Mouse (Mus musculus): ENCODE results near the gene St3gal2.
"Not testable (repeated sequence)": the region's sequence is repeated elsewhere in the genome, so short reads cannot be mapped to it uniquely, and the experiment has no call there.

The St3gal2 gene

GRCm38 (mm10) chr8:110911576-110912570 is 7.8 kb upstream of the St3gal2 start:
- no peak for DNase-seq

GRCm38 (mm10) chr8:110917415-110917814 is 2.3 kb upstream of the St3gal2 start:
- peak; percentile 59 to 71 for DNase-seq

- no peak for DNase-seq
Measured at GRCm38 (mm10) chr8:110918027-110918426, 1.7 kb upstream of the St3gal2 start.

GRCm38 (mm10) chr8:110918460-110918859 is 1.3 kb upstream of the St3gal2 start:
- no peak for DNase-seq

GRCm38 (mm10) chr8:110920032-110920772 is 480 bp downstream of the St3gal2 start:
- no peak for DNase-seq

GRCm38 (mm10) chr8:110920773-110921277 is 1.1 kb downstream of the St3gal2 start:
- DNase-seq: no peak

GRCm38 (mm10) chr8:110921492-110922230 is 1.9 kb downstream of the St3gal2 start:
- DNase-seq: no peak

- no peak for DNase-seq
Measured at GRCm38 (mm10) chr8:110925691-110926140, 6.0 kb downstream of the St3gal2 start.

- DNase-seq: no peak
Measured at GRCm38 (mm10) chr8:110926690-110927089, 7.0 kb downstream of the St3gal2 start.

GRCm38 (mm10) chr8:110928435-110928834 is 8.7 kb downstream of the St3gal2 start:
- DNase-seq: no peak

- no peak for DNase-seq
Measured at GRCm38 (mm10) chr8:110929066-110929465, 9.3 kb downstream of the St3gal2 start.

GRCm38 (mm10) chr8:110929672-110930071 is 9.9 kb downstream of the St3gal2 start:
- not testable (repeated sequence) for DNase-seq

GRCm38 (mm10) chr8:110931176-110931939 is 11.6 kb downstream of the St3gal2 start:
- DNase-seq: peak; percentile 76

GRCm38 (mm10) chr8:110932444-110932843 is 12.7 kb downstream of the St3gal2 start:
- no peak for DNase-seq

- no peak for DNase-seq
Measured at GRCm38 (mm10) chr8:110933272-110933671, 13.6 kb downstream of the St3gal2 start.

- DNase-seq: peak; percentile 73 to 80
Measured at GRCm38 (mm10) chr8:110936217-110936616, 16.5 kb downstream of the St3gal2 start.

- peak; percentile 83 to 91 for DNase-seq
Measured at GRCm38 (mm10) chr8:110938882-110939589, 19.3 kb downstream of the St3gal2 start.

- peak; percentile 81 to 92 for DNase-seq
Measured at GRCm38 (mm10) chr8:110940682-110941452, 21.1 kb downstream of the St3gal2 start.

- DNase-seq: peak; percentile 89 to 91
Measured at GRCm38 (mm10) chr8:110941453-110941948, 21.8 kb downstream of the St3gal2 start.
